Mouse (Mus musculus): ENCODE measurements around the gene Pcyt1a. TPM values are rescaled to one million over a fixed set of nuclear protein-coding genes. Genes with fewer than 3 reads are reported as not detected.
"Not testable (repeated sequence)": the region's sequence is repeated elsewhere in the genome, so short reads cannot be mapped to it uniquely, and the experiment has no call there.

The Pcyt1a gene
- polyA plus RNA-seq, 1 experiment from 2014 or later: 38.6 TPM

- WGBS (ENCODE audit: insufficient replicate concordance): 63% methylated on average over 6 of the region's 6 CpGs
- H3K4me3 ChIP-seq (replicated peaks): no peak overlapping the region
- ATAC-seq (ENCODE audit: low read depth) (no peak), DNase-seq (no peak)
- H3K27me3 ChIP-seq: no peaks in the 10 kb centered on the region
- H3K36me3 ChIP-seq: peaks cover 11% of the 10 kb centered on the region
- H3K9ac ChIP-seq: no peak overlapping the region
- H3K9me3 ChIP-seq (replicated peaks): no peaks in the 10 kb centered on the region
- no peak overlapping the region for H3K4me2 ChIP-seq
- H3K27ac ChIP-seq: no peak overlapping the region
- H3K4me1 ChIP-seq (replicated peaks): 0 out of 2 replicates have a peak, but pooled peaks cover under 1% of the 10 kb centered on the region
These were observed 46.6 kb downstream of the Pcyt1a start for GRCm38 (mm10) chr16:32477315-32477714.

GRCm38 (mm10) chr16:32479415-32479814 is 48.7 kb downstream of the Pcyt1a start:
- Histone ChIP-seq H3K4me3 (replicated peaks) (no peak overlapping the region), H3K4me1 (replicated peaks) (peaks cover 3% of the 10 kb centered on the region; the same call in 1 of the 2 replicates), H3K36me3 (no peaks in the 10 kb centered on the region), H3K4me2 (no peak overlapping the region), H3K27ac (no peak overlapping the region), H3K9me3 (replicated peaks) (no peaks in the 10 kb centered on the region), H3K27me3 (no peaks in the 10 kb centered on the region), H3K9ac (no peak overlapping the region)
- 67% methylated on average over 2 of the region's 2 CpGs for WGBS (ENCODE audit: insufficient replicate concordance)
- DNase-seq (no peak), ATAC-seq (ENCODE audit: low read depth) (no peak)

GRCm38 (mm10) chr16:32484431-32484871 is 53.7 kb downstream of the Pcyt1a start:
- Histone ChIP-seq H3K36me3 (no peaks in the 10 kb centered on the region), H3K27ac (no peak overlapping the region), H3K4me1 (replicated peaks) (peaks cover 36% of the 10 kb centered on the region), H3K27me3 (peaks cover 6% of the 10 kb centered on the region), H3K4me2 (no peak overlapping the region), H3K9ac (no peak overlapping the region), H3K9me3 (replicated peaks) (no peaks in the 10 kb centered on the region), H3K4me3 (replicated peaks) (no peak overlapping the region)
- ATAC-seq (ENCODE audit: low read depth) (no peak), DNase-seq (no peak)
- WGBS (ENCODE audit: insufficient replicate concordance): 63% methylated on average over 7 of the region's 7 CpGs

DNA sequence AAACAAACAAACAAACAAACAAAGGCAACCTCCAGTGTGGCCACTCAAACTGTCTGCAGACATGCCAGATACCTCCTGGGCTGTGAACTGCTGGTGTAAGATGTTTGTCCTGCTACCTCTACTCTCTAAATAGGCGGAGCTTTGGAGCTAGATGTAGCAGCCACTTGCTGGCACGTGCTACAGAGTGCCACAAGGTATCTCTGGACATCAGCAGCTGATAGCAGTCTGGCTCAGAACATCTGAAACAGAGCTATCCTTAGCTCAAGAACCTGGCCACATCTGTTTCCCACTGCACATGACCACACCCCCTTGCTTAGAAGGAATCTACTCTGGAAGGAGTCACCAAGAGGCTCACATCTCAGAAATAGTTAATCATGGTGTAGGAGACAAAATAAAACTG is 54.5 kb downstream of the Pcyt1a start:
- H3K4me1 ChIP-seq (replicated peaks): peaks cover 36% of the 10 kb centered on the region
- ATAC-seq (ENCODE audit: low read depth) (no peak), DNase-seq (no peak)
- no peak overlapping the region for H3K4me2 ChIP-seq
- no peak overlapping the region for H3K4me3 ChIP-seq (replicated peaks)
- no peaks in the 10 kb centered on the region for H3K36me3 ChIP-seq
- no peak overlapping the region for H3K9ac ChIP-seq
- H3K27me3 ChIP-seq: peaks cover 6% of the 10 kb centered on the region
- 30% methylated on average over 2 of the region's 2 CpGs for WGBS (ENCODE audit: insufficient replicate concordance)
- H3K27ac ChIP-seq: no peak overlapping the region
- H3K9me3 ChIP-seq (replicated peaks): no peaks in the 10 kb centered on the region

GRCm38 (mm10) chr16:32486046-32486445 is 55.3 kb downstream of the Pcyt1a start:
- no peaks in the 10 kb centered on the region for H3K9me3 ChIP-seq (replicated peaks)
- no peaks in the 10 kb centered on the region for H3K36me3 ChIP-seq
- H3K9ac ChIP-seq: no peak overlapping the region
- H3K4me2 ChIP-seq: no peak overlapping the region
- 74% methylated on average over 6 of the region's 6 CpGs for WGBS (ENCODE audit: insufficient replicate concordance)
- no peak overlapping the region for H3K4me3 ChIP-seq (replicated peaks)
- ATAC-seq (ENCODE audit: low read depth): no peak
- DNase-seq: no peak
- no peak overlapping the region for H3K27ac ChIP-seq
- H3K27me3 ChIP-seq: peaks cover 6% of the 10 kb centered on the region
- H3K4me1 ChIP-seq (replicated peaks): peaks cover 36% of the 10 kb centered on the region

- peak within 1 kb of the TSS; percentile 49; the same call in 1 of the 2 replicates for H3K9ac ChIP-seq
- 24% methylated on average over 15 of the region's 15 CpGs for WGBS (ENCODE audit: insufficient replicate concordance)
- no peaks in the 10 kb centered on the region for H3K36me3 ChIP-seq
- ATAC-seq (ENCODE audit: low read depth): peak; percentile 90
- peak within 1 kb of the TSS; percentile 61 for H3K4me2 ChIP-seq
- H3K9me3 ChIP-seq (replicated peaks): no peaks in the 10 kb centered on the region
- peak within 1 kb of the TSS; percentile 20 for H3K4me3 ChIP-seq (replicated peaks)
- H3K4me1 ChIP-seq (replicated peaks): peaks cover 36% of the 10 kb centered on the region
- H3K27ac ChIP-seq: peak within 1 kb of the TSS; percentile 72
- peak; percentile 64 for DNase-seq
- H3K27me3 ChIP-seq: peaks cover 6% of the 10 kb centered on the region
These were observed 56.8 kb downstream of the Pcyt1a start, which contains the start of gene Slc51a for GRCm38 (mm10) chr16:32487234-32488111. TSS of gene Slc51a (minus strand) at chr16:32487879.

DNA sequence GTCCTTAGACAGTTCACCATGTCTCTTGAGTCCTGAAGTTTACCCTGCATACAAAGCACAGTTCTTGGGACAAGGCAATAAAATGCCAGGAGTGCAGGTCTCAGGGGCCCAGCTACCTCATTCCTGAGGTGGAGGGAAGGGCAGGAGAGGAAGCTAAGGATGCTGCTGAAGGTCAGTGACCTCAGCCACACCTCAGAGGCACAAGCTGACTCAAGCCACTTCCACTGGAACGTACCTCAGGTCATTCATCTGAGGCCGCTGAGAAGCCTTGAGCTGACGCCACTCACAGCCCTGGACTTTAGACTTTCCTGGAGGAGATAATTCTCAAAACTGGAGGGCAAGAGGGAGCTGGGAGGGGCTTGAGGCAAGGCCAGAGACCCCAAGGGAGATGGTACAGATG is 58.2 kb downstream of the Pcyt1a start:
- WGBS (ENCODE audit: insufficient replicate concordance): 78% methylated on average over 3 of the region's 3 CpGs
- no peak for ATAC-seq (ENCODE audit: low read depth)
- no peak overlapping the region for H3K4me2 ChIP-seq

GRCm38 (mm10) chr16:32494371-32494770 is 63.6 kb downstream of the Pcyt1a start:
- WGBS (ENCODE audit: insufficient replicate concordance): 66% methylated on average over 6 of the region's 6 CpGs
- H3K4me2 ChIP-seq; H3K27me3 ChIP-seq; H3K4me3 ChIP-seq (replicated peaks); H3K27ac ChIP-seq; ATAC-seq (ENCODE audit: low read depth); H3K9me3 ChIP-seq (replicated peaks); H3K36me3 ChIP-seq; DNase-seq; H3K9ac ChIP-seq; H3K4me1 ChIP-seq (replicated peaks): not testable (repeated sequence)

More for the DNA sequence above, 58.2 kb downstream of the Pcyt1a start:
- H3K4me3 ChIP-seq (replicated peaks): no peak overlapping the region
- no peaks in the 10 kb centered on the region for H3K36me3 ChIP-seq
- no peak for DNase-seq
- H3K4me1 ChIP-seq (replicated peaks): peaks cover 36% of the 10 kb centered on the region
- H3K27me3 ChIP-seq: peaks cover 6% of the 10 kb centered on the region
- H3K9ac ChIP-seq: no peak overlapping the region
- no peaks in the 10 kb centered on the region for H3K9me3 ChIP-seq (replicated peaks)
- H3K27ac ChIP-seq: no peak overlapping the region

GRCm38 (mm10) chr16:32495965-32496364 is 65.2 kb downstream of the Pcyt1a start, which contains the start of gene Zdhhc19:
TSS of gene Zdhhc19 (plus strand) at chr16:32496265.
- no peak for ATAC-seq (ENCODE audit: low read depth)
- Histone ChIP-seq H3K36me3 (no peaks in the 10 kb centered on the region), H3K4me3 (replicated peaks) (no peak within 1 kb of the TSS), H3K9ac (no peak within 1 kb of the TSS), H3K9me3 (replicated peaks) (no peaks in the 10 kb centered on the region), H3K27me3 (peaks cover 8% of the 10 kb centered on the region), H3K27ac (no peak within 1 kb of the TSS), H3K4me2 (no peak within 1 kb of the TSS), H3K4me1 (replicated peaks) (peaks cover 11% of the 10 kb centered on the region)
- WGBS (ENCODE audit: insufficient replicate concordance): 55% methylated on average over 3 of the region's 3 CpGs
- DNase-seq: no peak

DNA sequence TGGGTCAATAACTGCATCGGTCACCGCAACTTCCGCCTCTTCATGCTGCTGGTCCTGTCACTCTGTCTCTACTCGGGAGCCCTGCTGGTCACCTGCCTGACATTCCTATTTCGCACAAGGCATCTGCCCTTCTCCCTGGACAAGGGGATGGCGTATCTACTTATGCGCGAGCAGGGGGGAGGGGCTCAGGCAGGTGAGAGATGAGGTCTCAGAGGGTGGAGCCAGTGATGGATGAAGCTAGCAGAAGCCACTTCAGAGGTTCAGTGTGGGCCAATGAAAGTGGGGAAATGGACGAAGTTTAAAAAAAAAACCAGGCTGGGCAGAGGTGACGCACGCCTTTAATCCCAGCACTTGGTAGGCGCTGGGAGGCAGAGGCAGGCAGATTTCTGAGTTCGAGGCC is 68.3 kb downstream of the Pcyt1a start:
- Histone ChIP-seq H3K27me3 (peaks cover 22% of the 10 kb centered on the region), H3K36me3 (no peaks in the 10 kb centered on the region), H3K4me1 (replicated peaks) (peaks cover 17% of the 10 kb centered on the region), H3K4me2 (no peak overlapping the region), H3K9me3 (replicated peaks) (no peaks in the 10 kb centered on the region), H3K4me3 (replicated peaks) (no peak overlapping the region), H3K9ac (no peak overlapping the region), H3K27ac (no peak overlapping the region)
- ATAC-seq (ENCODE audit: low read depth) (no peak), DNase-seq (no peak)
- WGBS (ENCODE audit: insufficient replicate concordance): 47% methylated on average over 13 of the region's 13 CpGs

- peak; percentile 71 for DNase-seq
- Histone ChIP-seq H3K4me1 (replicated peaks) (peaks cover 19% of the 10 kb centered on the region), H3K36me3 (no peaks in the 10 kb centered on the region), H3K27ac (no peak overlapping the region), H3K4me2 (peak overlapping the region; percentile 44), H3K27me3 (peaks cover 22% of the 10 kb centered on the region), H3K9me3 (replicated peaks) (no peaks in the 10 kb centered on the region), H3K4me3 (replicated peaks) (peak overlapping the region; percentile 5; the same call in 1 of the 2 replicates), H3K9ac (no peak overlapping the region)
- ATAC-seq (ENCODE audit: low read depth): peak; percentile 85
- WGBS (ENCODE audit: insufficient replicate concordance): 9% methylated on average over 22 of the region's 22 CpGs
These were observed 68.8 kb downstream of the Pcyt1a start for GRCm38 (mm10) chr16:32499430-32500037.
